Mouse (Mus musculus) C2C12 (cell line): ENCODE results near the gene Mmp24. TPM values are rescaled to one million over a fixed set of nuclear protein-coding genes. Genes with fewer than 3 reads are reported as not detected.

ENCODE experiments used
- H3K27me3 ChIP-seq: one replicate; pipeline ENCODE4 v1.6.1; 2011; ENCODE audit not compliant: control insufficient read depth, insufficient read depth, insufficient read length
- H3K36me3 ChIP-seq: one replicate; pipeline ENCODE4 v1.6.1; 2011; ENCODE audit not compliant: control insufficient read depth, insufficient read depth
- H3K4me3 ChIP-seq: one replicate; pipeline ENCODE4 v1.5.1; 2011; ENCODE audit warnings: mild to moderate bottlenecking, control low read depth; ENCODE audit not compliant: poor library complexity, insufficient read depth, severe bottlenecking
- H3K79me2 ChIP-seq: one replicate; pipeline ENCODE4 v1.6.1; 2011; ENCODE audit not compliant: control insufficient read depth, insufficient read depth
- H3K79me3 ChIP-seq: one replicate; pipeline ENCODE4 v1.6.1; 2011; ENCODE audit warnings: low read depth, control low read depth
- H3ac ChIP-seq: one replicate; pipeline ENCODE3; 2011; ENCODE audit warnings: low read depth; ENCODE audit not compliant: control insufficient read depth, insufficient read length
- CEBPB ChIP-seq: IDR thresholded peaks from one replicate; pipeline ENCODE4 v1.6.1; 2011; ENCODE audit warnings: low read depth, mild to moderate bottlenecking, control low read depth, moderate library complexity
- CTCF ChIP-seq: IDR thresholded peaks from one replicate; pipeline ENCODE4 v1.5.1; 2011; ENCODE audit not compliant: control insufficient read depth, insufficient read depth, insufficient read length
- FOSL1 ChIP-seq: IDR thresholded peaks from one replicate; pipeline ENCODE4 v1.8.0; 2011; ENCODE audit warnings: mild to moderate bottlenecking, low read length; ENCODE audit not compliant: poor library complexity, insufficient read depth, severe bottlenecking
- MAX ChIP-seq: IDR thresholded peaks from one replicate; pipeline ENCODE4 v1.6.1; 2011; ENCODE audit warnings: mild to moderate bottlenecking, control low read depth
- MYOD1 ChIP-seq: IDR thresholded peaks from one replicate; pipeline ENCODE4 v1.6.1; 2011; ENCODE audit warnings: low read depth; ENCODE audit not compliant: control insufficient read depth, insufficient read length
- MYOG ChIP-seq: IDR thresholded peaks from one replicate; pipeline ENCODE4 v1.6.1; 2011; ENCODE audit not compliant: control insufficient read depth, insufficient read length; ENCODE audit errors: extremely low read depth
- USF1 ChIP-seq: IDR thresholded peaks from one replicate; pipeline ENCODE4 v1.6.1; 2011; ENCODE audit warnings: low read depth, mild to moderate bottlenecking, control low read depth, moderate library complexity
- polyA plus RNA-seq: library from polyadenylated mRNA; unstranded; fragments of >200 nt; fragmentation: generic; extraction: Trizol; gene quantifications from one replicate; pipeline ENCODE4 v1.2.1, GENCODE M21; 2012; ENCODE audit warnings: missing spikeins

Mmp24 gene
- polyA plus RNA-seq, 1 experiment, result 0.04 TPM

GRCm38 (mm10) chr2:155812637-155813036 lies 37.5 kb downstream of the Mmp24 start:
- Histone ChIP-seq H3K4me3 (no peak overlapping the region), H3K79me2 (peaks cover 3% of the 10 kb centered on the region), H3K79me3 (peaks cover under 1% of the 10 kb centered on the region), H3K36me3 (peaks cover 4% of the 10 kb centered on the region), H3ac (no peak overlapping the region), H3K27me3 (no peaks in the 10 kb centered on the region)
- no peak for TF ChIP-seq FOSL1
- no peak for TF ChIP-seq MYOG
- no peak for TF ChIP-seq MYOD1
- TF ChIP-seq USF1, result no peak
- TF ChIP-seq CEBPB, result no peak
- TF ChIP-seq MAX, result no peak
- no peak for TF ChIP-seq CTCF

- H3K27me3 ChIP-seq, result no peaks in the 10 kb centered on the region
- H3K79me3 ChIP-seq, result peaks cover 3% of the 10 kb centered on the region
- H3K79me2 ChIP-seq, result peaks cover 21% of the 10 kb centered on the region
- no peak overlapping the region for H3ac ChIP-seq
- TF ChIP-seq MAX (no peak), USF1 (no peak), CEBPB (no peak), MYOG (no peak), FOSL1 (no peak), MYOD1 (no peak), CTCF (no peak)
- peaks cover 11% of the 10 kb centered on the region for H3K36me3 ChIP-seq
- H3K4me3 ChIP-seq, result no peak overlapping the region
These were observed 39.7 kb downstream of the Mmp24 start for GRCm38 (mm10) chr2:155814829-155815228.

- Histone ChIP-seq H3K79me2 (peaks cover 26% of the 10 kb centered on the region), H3K4me3 (no peak overlapping the region), H3K36me3 (peaks cover 24% of the 10 kb centered on the region), H3ac (no peak overlapping the region), H3K79me3 (peaks cover 6% of the 10 kb centered on the region), H3K27me3 (no peaks in the 10 kb centered on the region)
- no peak for TF ChIP-seq CEBPB
- TF ChIP-seq CTCF, result no peak
- no peak for TF ChIP-seq USF1
- TF ChIP-seq MAX, result no peak
- TF ChIP-seq MYOG, result no peak
- TF ChIP-seq FOSL1, result no peak
- no peak for TF ChIP-seq MYOD1
These were observed 41.0 kb downstream of the Mmp24 start for GRCm38 (mm10) chr2:155816179-155816578.

- peak overlapping the region; percentile 54 for H3K4me3 ChIP-seq
- H3K36me3 ChIP-seq, result peaks cover 38% of the 10 kb centered on the region
- H3K79me2 ChIP-seq, result peaks cover 40% of the 10 kb centered on the region
- H3K27me3 ChIP-seq, result no peaks in the 10 kb centered on the region
- TF ChIP-seq CEBPB, result peak; percentile 94
- no peak for TF ChIP-seq USF1
- no peak for TF ChIP-seq MYOD1
- no peak for TF ChIP-seq MAX
- no peak for TF ChIP-seq FOSL1
- TF ChIP-seq CTCF, result no peak
- peak overlapping the region; percentile 10 for H3ac ChIP-seq
- peaks cover 13% of the 10 kb centered on the region for H3K79me3 ChIP-seq
These were observed 42.4 kb downstream of the Mmp24 start for GRCm38 (mm10) chr2:155817301-155818245.

- Histone ChIP-seq H3K79me3 (peaks cover 24% of the 10 kb centered on the region), H3K27me3 (no peaks in the 10 kb centered on the region), H3K79me2 (peaks cover 52% of the 10 kb centered on the region), H3K4me3 (peak overlapping the region; percentile 54), H3K36me3 (peaks cover 50% of the 10 kb centered on the region), H3ac (peak overlapping the region; percentile 96)
- TF ChIP-seq MYOD1 (no peak), MAX (peak; percentile 84)
These were observed 43.7 kb downstream of the Mmp24 start for GRCm38 (mm10) chr2:155818596-155819391.

GRCm38 (mm10) chr2:155819392-155819448 lies 44.1 kb downstream of the Mmp24 start, which contains the start of gene BC029722:
BC029722 (minus strand) TSS chr2:155819426.
- Histone ChIP-seq H3K4me3 (peak within 1 kb of the TSS; percentile 54), H3K27me3 (no peaks in the 10 kb centered on the region), H3K79me3 (peaks cover 29% of the 10 kb centered on the region), H3K79me2 (peaks cover 56% of the 10 kb centered on the region), H3ac (peak within 1 kb of the TSS; percentile 96), H3K36me3 (peaks cover 55% of the 10 kb centered on the region)
- TF ChIP-seq CEBPB (no peak), MYOG (no peak), MAX (no peak), FOSL1 (no peak)
